ENCODE assay signal across 21 mouse cellular contexts in the genomic region with DNA sequence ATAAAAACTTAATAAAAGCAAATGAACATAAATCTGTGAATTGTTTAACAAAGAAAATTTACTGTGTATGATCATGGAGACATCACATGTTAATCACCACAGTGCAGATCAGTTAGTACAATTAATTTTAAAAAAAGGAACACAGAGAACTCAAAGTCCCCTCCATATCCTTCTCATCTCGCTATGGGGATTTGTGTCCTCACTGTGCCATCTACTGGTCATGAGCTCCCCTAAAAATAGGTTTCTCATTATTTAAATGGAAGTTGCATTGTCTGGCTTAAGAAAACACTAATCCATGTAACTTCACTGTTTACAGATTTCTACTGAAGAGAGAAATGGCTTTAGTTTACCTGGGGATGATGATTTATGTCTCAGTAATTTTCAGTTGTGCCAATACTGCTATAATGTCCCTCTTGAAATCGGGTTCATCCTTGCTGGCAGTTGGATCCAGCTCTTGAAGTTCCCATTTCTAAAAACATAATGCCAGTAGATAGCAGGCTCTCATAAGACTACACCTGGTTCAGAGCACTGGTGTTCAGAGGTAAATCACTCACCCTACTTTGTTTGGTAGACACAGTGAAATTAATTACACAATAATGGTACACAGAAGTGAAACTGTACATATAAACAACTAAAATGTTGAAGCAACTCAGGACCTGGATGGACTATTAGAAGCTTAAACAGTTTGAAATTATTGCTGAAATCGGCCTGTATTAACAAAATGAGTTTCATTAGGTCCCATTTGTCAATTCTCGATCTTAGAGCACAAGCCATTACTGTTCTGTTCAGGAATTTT.
DNase-seq lines count a peak whose midpoint lies in the region; ATAC-seq lines count a peak whose summit lies in the region.
"Had no signal": no experiment of that assay in that cellular context is flagged by ENCODE, and none has a peak within 500 bp of the region (broad histone marks: within the 10 kb centered on the region; RNA-seq: fewer than 3 reads in every experiment).

No protein-coding gene starts in this region.

- H3K9me3 ChIP-seq in hindbrain, embryonic 13.5 days, result peaks cover 27% of the 10 kb centered on the region

- H3K36me3 ChIP-seq in hindbrain, embryonic 13.5 days, result no peaks in the 10 kb centered on the region
- H3K36me3 ChIP-seq: embryonic facial prominence, embryonic 10.5 days; forebrain, embryonic 10.5 days; heart, embryonic 12.5 days; hindbrain, embryonic 10.5 days; hindbrain, embryonic 15.5 days had no signal

- H3K4me2 ChIP-seq in hindbrain, embryonic 13.5 days, result no peak overlapping the region
- H3K4me2 ChIP-seq: heart, embryonic 12.5 days; hindbrain, embryonic 15.5 days had no signal

- ATAC-seq in CD4-positive, CD25-positive, alpha-beta regulatory T cell, adult 4 months, result no peak
- ATAC-seq in common myeloid progenitor, adult 5-6 weeks (replicated peaks; ENCODE audit: low read depth, poor library complexity, severe bottlenecking), result peak; percentile 69
- peak; percentile 71 for ATAC-seq in megakaryocyte progenitor cell, adult 5-6 weeks (replicated peaks; ENCODE audit: poor library complexity)
- ATAC-seq in hindbrain, embryonic 13.5 days (ENCODE audit: low FRiP score), result no peak
- ATAC-seq: activated CD4-positive, CD25-positive, alpha-beta regulatory T cell, adult 4 months; forebrain, embryonic 14.5 days; inflammation-experienced regulatory T-cells, adult 6 months; Patski had no signal

- no peak overlapping the region for H3K27ac ChIP-seq in hindbrain, embryonic 13.5 days
- H3K27ac ChIP-seq: embryonic facial prominence, embryonic 10.5 days; forebrain, embryonic 10.5 days; hindbrain, embryonic 10.5 days; hindbrain, embryonic 15.5 days had no signal

- peak; percentile 43 for DNase-seq in CD4-positive, CD25-positive, alpha-beta regulatory T cell, adult 2 months (ENCODE audit: low read depth, low spot score)
- peak; percentile 80 for DNase-seq in 416B (ENCODE audit: low read depth)
- DNase-seq in layer of hippocampus, postnatal 36 days, result no peak
- no peak for DNase-seq in lung, postnatal 36 days
- DNase-seq: adrenal gland, postnatal 14 days; cerebellum, adult 11-12 months; cerebellum, adult 9-10 months; cerebellum, postnatal 25 days had no signal

- no peak overlapping the region for H3K9ac ChIP-seq in hindbrain, embryonic 13.5 days
- H3K9ac ChIP-seq: heart, embryonic 12.5 days; hindbrain, embryonic 15.5 days had no signal

- H3K4me3 ChIP-seq in hindbrain, embryonic 13.5 days, result no peak overlapping the region
- H3K4me3 ChIP-seq: embryonic facial prominence, embryonic 10.5 days; forebrain, embryonic 10.5 days; heart, embryonic 12.5 days; hindbrain, embryonic 10.5 days; hindbrain, embryonic 15.5 days had no signal

- H3K4me1 ChIP-seq in hindbrain, embryonic 13.5 days (replicated peaks), result no peaks in the 10 kb centered on the region
- H3K4me1 ChIP-seq: embryonic facial prominence, embryonic 10.5 days; forebrain, embryonic 10.5 days; heart, embryonic 12.5 days; hindbrain, embryonic 10.5 days; hindbrain, embryonic 15.5 days had no signal

- H3K27me3 ChIP-seq in hindbrain, embryonic 13.5 days, result no peaks in the 10 kb centered on the region
- H3K27me3 ChIP-seq: heart, embryonic 12.5 days; hindbrain, embryonic 15.5 days; Patski had no signal

- 72% methylated on average over 4 of the region's 4 CpGs for WGBS in hindbrain, embryonic 13.5 days

Comparison
In these comparisons a context has a peak if more than half of its experiments do, and no peak if none do; other contexts are left out.
1. DNase-seq: peak in CD4-positive, CD25-positive, alpha-beta regulatory T cell, adult 2 months (single experiment) and 416B (single experiment); none in layer of hippocampus, postnatal 36 days (0 of 2) and lung, postnatal 36 days (single experiment).
2. ATAC-seq: peak in common myeloid progenitor, adult 5-6 weeks (single experiment) and megakaryocyte progenitor cell, adult 5-6 weeks (single experiment); none in CD4-positive, CD25-positive, alpha-beta regulatory T cell, adult 4 months (single experiment) and hindbrain, embryonic 13.5 days (single experiment).